Mouse (Mus musculus): ENCODE data around the gene Abhd8. TPM values are rescaled to one million over a fixed set of nuclear protein-coding genes. Genes with fewer than 3 reads are reported as not detected.
"Not testable (repeated sequence)": the region's sequence is repeated elsewhere in the genome, so short reads cannot be mapped to it uniquely, and the experiment has no call there.

Gene Abhd8
- total and polyA plus RNA-seq, 3 experiments: 6.0 to 33.2 (median 8.5) TPM

GRCm38 (mm10) chr8:71437041-71437440 lies 26.4 kb downstream of the Abhd8 start:
- TF ChIP-seq EP300 (IDR thresholded peaks at IDR 0.05; ENCODE audit: low read length): no peak
- TF ChIP-seq USF1 (IDR thresholded peaks at IDR 0.05; ENCODE audit: low read depth, low read length): no peak
- no peak for TF ChIP-seq ZC3H11A (IDR thresholded peaks at IDR 0.05; ENCODE audit: low read depth, low read length)
- TF ChIP-seq MYC (IDR thresholded peaks at IDR 0.05; ENCODE audit: low read depth, low read length): no peak
- TF ChIP-seq POLR2AphosphoS2 (IDR thresholded peaks at IDR 0.05; ENCODE audit: low read depth, low read length): no peak
- no peak for TF ChIP-seq SMC3 (IDR thresholded peaks at IDR 0.05; ENCODE audit: low read depth, low read length)
- no peak for TF ChIP-seq MAFK (IDR thresholded peaks at IDR 0.05; ENCODE audit: insufficient replicate concordance, low read length)
- no peak for TF ChIP-seq KAT2A (IDR thresholded peaks at IDR 0.05; ENCODE audit: insufficient replicate concordance, low read length)
- TF ChIP-seq TBP (conservative IDR thresholded peaks at IDR 0.05; ENCODE audit: low read depth, low read length): no peak
- no peak for TF ChIP-seq SIN3A (IDR thresholded peaks at IDR 0.05; ENCODE audit: low read length)
- no peak for TF ChIP-seq ZKSCAN1 (IDR thresholded peaks at IDR 0.05; ENCODE audit: borderline replicate concordance, low read depth, low read length)
- TF ChIP-seq NRF1 (IDR thresholded peaks at IDR 0.05; ENCODE audit: low read depth, low read length): no peak
- Histone ChIP-seq H3K4me2 (ENCODE audit: insufficient read depth, low read depth, poor library complexity, severe bottlenecking) (no peak overlapping the region), H3K4me1 (ENCODE audit: control insufficient read depth in 1 of 2, insufficient read depth in 2 of 2) (no peaks in the 10 kb centered on the region), H3K79me2 (replicated peaks; ENCODE audit: control insufficient read depth, extremely low read depth, insufficient read depth, poor library complexity, severe bottlenecking) (no peaks in the 10 kb centered on the region), H3K27me3 (replicated peaks) (peaks cover 10% of the 10 kb centered on the region), H3K27ac (ENCODE audit: insufficient read depth, low read depth) (no peak overlapping the region), H3K36me3 (replicated peaks in 1 of 2; ENCODE audit: control insufficient read depth in 1 of 2, insufficient read depth in 1 of 2, low read length in 1 of 2) (no peaks in the 10 kb centered on the region), H3K9ac (ENCODE audit: insufficient read depth, low read depth) (no peak overlapping the region), H3K4me3 (replicated peaks in 1 of 3; ENCODE audit: low read depth in 2 of 3, low read length in 2 of 3, poor library complexity in 1 of 3) (no peak overlapping the region), H3K9me3 (replicated peaks; ENCODE audit: low read length) (no peaks in the 10 kb centered on the region)
- no peak for DNase-seq (ENCODE audit: extremely low read depth)
- dilution Hi-C loops (cut with MboI; ENCODE audit: extremely low pct_ligation_motif_present, extremely low pct_unique_long_range_greater_than_20kb, low sequenced_read_pairs) (no loop called here), in situ Hi-C loops (cut with MboI; ENCODE audit: low pct_ligation_motif_present, low pct_unique_long_range_greater_than_20kb, low sequenced_read_pairs) (no loop called here)

- H3K4me1 ChIP-seq (ENCODE audit: control insufficient read depth in 1 of 2, insufficient read depth in 2 of 2); DNase-seq (ENCODE audit: extremely low read depth); H3K27me3 ChIP-seq (replicated peaks); H3K4me2 ChIP-seq (ENCODE audit: insufficient read depth, low read depth, poor library complexity, severe bottlenecking); H3K4me3 ChIP-seq (replicated peaks in 1 of 3; ENCODE audit: low read depth in 2 of 3, low read length in 2 of 3, poor library complexity in 1 of 3); H3K9ac ChIP-seq (ENCODE audit: insufficient read depth, low read depth); dilution Hi-C loops (cut with MboI; ENCODE audit: extremely low pct_ligation_motif_present, extremely low pct_unique_long_range_greater_than_20kb, low sequenced_read_pairs); H3K27ac ChIP-seq (ENCODE audit: insufficient read depth, low read depth); H3K9me3 ChIP-seq (replicated peaks; ENCODE audit: low read length); H3K79me2 ChIP-seq (replicated peaks; ENCODE audit: control insufficient read depth, extremely low read depth, insufficient read depth, poor library complexity, severe bottlenecking); H3K36me3 ChIP-seq (replicated peaks in 1 of 2; ENCODE audit: control insufficient read depth in 1 of 2, insufficient read depth in 1 of 2, low read length in 1 of 2): not testable (repeated sequence)
- in situ Hi-C loops (cut with MboI; ENCODE audit: low pct_ligation_motif_present, low pct_unique_long_range_greater_than_20kb, low sequenced_read_pairs): loop anchor here (5.0 kb wide), 1 partner anchor 34 kb away; the partner anchor contains the start of gene Dda1
Observed at GRCm38 (mm10) chr8:71432935-71433334, 30.5 kb downstream of the Abhd8 start.

- H3K4me3 ChIP-seq (replicated peaks in 1 of 3; ENCODE audit: low read depth in 2 of 3, low read length in 2 of 3, poor library complexity in 1 of 3): no peak overlapping the region
- peaks cover 22% of the 10 kb centered on the region for H3K9me3 ChIP-seq (replicated peaks; ENCODE audit: low read length)
- no peak for TF ChIP-seq E2F4 (IDR thresholded peaks at IDR 0.05; ENCODE audit: insufficient replicate concordance, low read depth, low read length)
- TF ChIP-seq TCF12 (IDR thresholded peaks at IDR 0.05; ENCODE audit: low read depth, low read length): no peak
- no peak for TF ChIP-seq CHD1 (IDR thresholded peaks at IDR 0.05; ENCODE audit: low read depth, low read length)
- TF ChIP-seq MEF2A (IDR thresholded peaks at IDR 0.05; ENCODE audit: borderline replicate concordance, low read depth, low read length): no peak
- no peak for TF ChIP-seq USF1 (IDR thresholded peaks at IDR 0.05; ENCODE audit: low read depth, low read length)
- no peak for TF ChIP-seq SMC3 (IDR thresholded peaks at IDR 0.05; ENCODE audit: low read depth, low read length)
- TF ChIP-seq IRF4 (IDR thresholded peaks at IDR 0.05; ENCODE audit: low read depth, low read length): no peak
- TF ChIP-seq UBTF (IDR thresholded peaks at IDR 0.05; ENCODE audit: low read depth, low read length): no peak
- in situ Hi-C loops (cut with MboI; ENCODE audit: low pct_ligation_motif_present, low pct_unique_long_range_greater_than_20kb, low sequenced_read_pairs): no loop called here
- no peak overlapping the region for H3K9ac ChIP-seq (ENCODE audit: insufficient read depth, low read depth)
- H3K36me3 ChIP-seq (replicated peaks in 1 of 2; ENCODE audit: control insufficient read depth in 1 of 2, insufficient read depth in 1 of 2, low read length in 1 of 2): no peaks in the 10 kb centered on the region
- no peak for DNase-seq (ENCODE audit: extremely low read depth)
- no peaks in the 10 kb centered on the region for H3K79me2 ChIP-seq (replicated peaks; ENCODE audit: control insufficient read depth, extremely low read depth, insufficient read depth, poor library complexity, severe bottlenecking)
- dilution Hi-C loops (cut with MboI; ENCODE audit: extremely low pct_ligation_motif_present, extremely low pct_unique_long_range_greater_than_20kb, low sequenced_read_pairs): no loop called here
- H3K27me3 ChIP-seq (replicated peaks): peaks cover 20% of the 10 kb centered on the region
- H3K4me2 ChIP-seq (ENCODE audit: insufficient read depth, low read depth, poor library complexity, severe bottlenecking): no peak overlapping the region
- no peak overlapping the region for H3K27ac ChIP-seq (ENCODE audit: insufficient read depth, low read depth)
- no peaks in the 10 kb centered on the region for H3K4me1 ChIP-seq (ENCODE audit: control insufficient read depth in 1 of 2, insufficient read depth in 2 of 2)
Observed at GRCm38 (mm10) chr8:71422121-71422520, 41.3 kb downstream of the Abhd8 start.

Measured in CH12.LX (cell line).